Mouse (Mus musculus) cerebellum, adult (tissue): ENCODE results near the gene Ugt1a1.
"Not testable (repeated sequence)": the region's sequence is repeated elsewhere in the genome, so short reads cannot be mapped to it uniquely, and the experiment has no call there.

Experiments
- ATAC-seq: cut with Nextera tagmentation; 2 replicates; pipeline ENCODE4 v1.9.2; 2017; ENCODE audit warnings: mild to moderate bottlenecking, moderate library complexity, mixed read lengths; ENCODE audit not compliant: insufficient number of reproducible peaks, low FRiP score, low TSS enrichment

The Ugt1a1 gene

DNA sequence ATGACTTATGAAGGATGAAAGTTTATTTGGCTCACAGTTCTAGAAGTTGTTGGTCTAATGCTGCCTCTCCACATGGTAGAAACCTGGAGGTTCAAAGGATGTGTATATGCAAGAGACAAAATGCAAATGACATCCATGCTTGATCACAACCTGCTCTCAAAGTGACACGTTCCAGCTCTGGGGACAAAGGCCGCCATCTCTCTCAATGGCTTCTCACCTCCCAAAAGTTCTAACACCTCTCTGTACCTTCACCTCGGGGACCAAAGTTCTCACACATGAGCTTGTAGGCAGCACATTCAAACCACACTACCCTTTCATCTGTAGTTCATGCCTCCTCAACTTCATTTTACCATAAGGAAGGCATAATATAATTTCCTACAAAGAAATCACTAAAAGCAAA, 5.8 kb downstream of the Ugt1a1 start:
- ATAC-seq = no peak

GRCm38 (mm10) chr1:88218051-88218450, 6.3 kb downstream of the Ugt1a1 start:
- ATAC-seq = no peak

GRCm38 (mm10) chr1:88218591-88218990, 6.8 kb downstream of the Ugt1a1 start:
- no peak for ATAC-seq

- no peak for ATAC-seq
Measured at GRCm38 (mm10) chr1:88219054-88219453, 7.3 kb downstream of the Ugt1a1 start.

GRCm38 (mm10) chr1:88220336-88220735, 8.6 kb downstream of the Ugt1a1 start:
- ATAC-seq = no peak

- ATAC-seq = no peak
Measured at GRCm38 (mm10) chr1:88222216-88222615, 10.5 kb downstream of the Ugt1a1 start.

DNA sequence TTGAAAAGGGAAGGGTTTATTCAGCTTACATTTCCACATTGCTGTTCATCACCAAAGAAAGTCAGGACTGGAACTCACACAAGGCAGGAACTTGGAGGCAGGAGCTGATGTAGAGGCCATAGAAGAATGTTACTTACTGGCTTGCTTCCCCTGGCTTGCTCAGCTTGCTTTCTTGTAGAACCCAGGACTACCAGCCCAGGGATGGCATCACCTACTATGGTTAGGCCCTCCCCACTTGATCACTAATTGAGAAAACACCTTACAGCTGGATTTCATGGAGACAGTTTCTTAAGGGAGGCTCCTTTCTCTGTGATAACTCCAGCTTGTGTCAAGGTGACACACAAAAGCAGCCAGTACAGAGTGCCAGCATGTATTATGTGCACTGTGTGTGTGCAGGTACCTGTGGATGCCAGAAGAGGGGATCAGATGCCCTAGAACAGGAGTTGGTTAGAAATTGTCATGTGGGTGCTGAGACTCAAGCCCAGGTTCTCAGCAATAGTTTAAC, 11.3 kb downstream of the Ugt1a1 start:
- not testable (repeated sequence) for ATAC-seq

- ATAC-seq = no peak
Measured at GRCm38 (mm10) chr1:88223591-88223990, 11.8 kb downstream of the Ugt1a1 start.

GRCm38 (mm10) chr1:88224029-88224776, 12.4 kb downstream of the Ugt1a1 start:
- ATAC-seq = no peak

DNA sequence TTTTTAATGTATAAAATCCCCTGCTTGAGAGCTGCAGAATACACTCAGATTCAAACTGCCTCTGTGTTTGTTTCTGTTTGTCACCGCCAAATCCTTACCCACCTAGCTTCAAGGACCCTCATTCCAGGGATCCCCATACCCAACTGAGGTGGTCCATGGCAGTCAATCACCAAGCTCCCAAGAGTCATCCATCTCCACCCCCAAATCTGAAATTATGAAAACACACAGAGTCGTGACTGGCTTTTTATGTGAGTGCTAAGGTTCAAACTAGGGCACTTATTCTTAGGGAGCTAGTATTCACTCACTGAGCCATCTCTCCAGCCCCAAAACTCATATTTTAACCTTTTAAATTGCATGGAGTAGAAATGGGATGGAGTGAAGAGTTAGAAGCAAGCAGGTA, 13.5 kb downstream of the Ugt1a1 start:
- not testable (repeated sequence) for ATAC-seq

DNA sequence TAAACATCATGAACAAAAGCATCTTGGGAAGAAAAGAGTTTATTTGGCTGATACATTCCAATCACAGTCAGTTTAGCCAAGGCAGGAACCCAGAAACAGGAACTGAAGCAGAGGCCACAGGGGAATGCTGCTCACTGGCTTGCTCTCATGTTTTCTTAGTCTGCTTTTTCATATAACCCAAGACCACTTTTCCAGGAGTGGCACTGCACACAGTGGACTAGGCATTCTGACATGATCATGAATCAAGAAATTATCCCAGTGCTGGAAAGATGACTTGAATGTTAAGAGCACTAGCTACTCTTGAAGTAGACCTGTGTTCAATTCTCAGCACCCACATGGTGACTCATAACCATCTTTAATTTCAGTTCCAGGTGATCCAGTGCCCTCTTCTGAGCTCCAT, 14.0 kb downstream of the Ugt1a1 start:
- ATAC-seq = no peak

DNA sequence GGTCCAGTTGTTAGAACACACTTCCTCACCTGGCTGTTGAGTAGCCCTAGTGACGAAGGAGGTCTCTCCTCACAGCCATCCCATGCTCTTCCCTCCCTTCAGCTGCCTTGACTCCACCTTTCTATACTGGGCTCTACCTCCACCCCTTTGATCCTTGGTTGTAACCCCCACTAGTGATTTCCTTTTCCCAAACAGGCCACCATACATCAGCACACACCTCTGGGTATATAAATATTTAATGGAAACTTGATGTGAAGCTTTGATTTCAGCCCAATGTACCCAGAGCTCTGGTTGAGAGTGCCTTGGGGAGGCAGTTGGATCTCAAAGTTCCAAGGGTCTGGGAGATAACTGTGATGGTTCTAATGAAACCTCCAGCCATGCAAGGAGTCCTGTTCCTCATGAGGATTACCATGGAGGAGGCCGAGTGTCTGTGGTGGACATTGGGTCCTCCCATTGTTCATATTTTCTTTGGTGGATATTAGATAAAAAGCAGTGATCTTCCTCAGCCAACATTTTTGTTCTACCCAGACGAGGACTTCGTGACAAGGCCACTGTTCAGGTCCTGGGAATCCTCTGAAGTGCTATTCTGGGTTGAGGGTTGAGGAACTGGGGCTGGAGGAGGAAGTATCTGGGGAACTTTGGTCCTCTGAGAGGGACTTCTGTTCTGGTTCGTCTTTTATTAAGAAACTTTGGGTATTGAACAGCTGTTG, 15.1 kb downstream of the Ugt1a1 start, which contains the start of gene Mroh2a:
Gene Mroh2a, plus strand, starts transcription at position 317 of the 710 bp plus-strand sequence.
- no peak for ATAC-seq

- no peak for ATAC-seq
Measured at GRCm38 (mm10) chr1:88227482-88227881, 15.7 kb downstream of the Ugt1a1 start.

DNA sequence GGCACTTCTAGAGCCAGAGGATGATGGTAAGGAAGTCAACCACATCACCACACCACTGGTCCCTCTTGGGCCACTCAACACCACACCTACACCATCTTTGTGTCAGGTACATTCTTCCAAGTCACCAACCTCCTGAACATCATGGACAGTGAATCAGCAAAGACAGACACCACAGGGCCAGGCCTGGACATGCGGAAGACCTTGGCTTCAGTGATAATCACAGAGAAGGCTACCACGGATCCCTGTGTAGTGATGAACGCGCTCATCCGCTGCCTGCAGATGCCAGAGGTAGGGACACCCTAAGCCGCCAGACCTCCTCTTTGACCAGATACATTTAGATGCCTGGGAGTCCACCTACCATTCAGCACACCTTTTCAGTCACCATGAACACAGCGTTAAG, 16.4 kb downstream of the Ugt1a1 start:
- ATAC-seq = no peak

GRCm38 (mm10) chr1:88229566-88229965, 17.8 kb downstream of the Ugt1a1 start:
- no peak for ATAC-seq

- ATAC-seq = no peak
Measured at GRCm38 (mm10) chr1:88229986-88230385, 18.2 kb downstream of the Ugt1a1 start.

- ATAC-seq = no peak
Measured at GRCm38 (mm10) chr1:88230421-88230820, 18.7 kb downstream of the Ugt1a1 start.

- ATAC-seq = no peak
Measured at GRCm38 (mm10) chr1:88230981-88231802, 19.4 kb downstream of the Ugt1a1 start.

DNA sequence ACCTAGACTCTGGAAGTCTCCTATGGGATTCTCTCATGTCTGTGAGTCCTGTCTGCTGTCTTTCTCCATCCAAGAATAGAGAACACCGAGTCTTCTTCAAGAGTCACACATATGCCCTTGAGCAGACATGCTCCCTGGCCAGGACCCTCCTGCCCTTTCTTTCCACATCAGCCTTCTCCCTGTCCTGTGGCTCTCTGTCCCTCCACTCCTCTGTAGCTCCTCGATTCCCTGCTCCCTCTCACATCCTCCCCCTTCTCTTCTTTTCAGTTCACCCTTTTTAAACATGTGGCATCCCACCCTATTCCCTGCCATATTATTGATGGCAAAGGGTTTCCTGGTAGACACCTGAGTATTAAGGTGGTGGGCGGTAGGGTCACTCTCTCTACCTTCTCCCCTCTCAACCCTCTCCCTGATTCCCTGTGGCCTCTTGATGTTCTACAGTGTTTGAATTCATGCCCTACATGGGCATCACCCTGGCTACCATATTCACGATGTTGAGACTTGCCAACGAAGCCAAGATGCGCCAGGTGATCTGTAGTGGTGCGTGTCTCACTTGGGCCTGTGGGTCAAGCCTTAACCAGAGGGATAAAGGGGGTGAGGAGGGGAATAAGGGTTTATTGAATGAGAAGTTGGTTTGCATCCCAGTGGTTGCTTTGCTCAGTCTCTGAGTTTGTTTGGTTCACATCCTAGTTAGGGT, 20.2 kb downstream of the Ugt1a1 start:
- ATAC-seq = no peak
